23 mouse cellular contexts compared by ENCODE assay signal in genomic region chr12:107778046-107778445, GRCm38 (mm10).
"Had no signal": no experiment of that assay in that cellular context is flagged by ENCODE, and none has a peak within 500 bp of the region (broad histone marks: within the 10 kb centered on the region; RNA-seq: fewer than 3 reads in every experiment).

No protein-coding gene starts in this region.

- H3K4me3 ChIP-seq: left cerebral cortex, adult 2 months; limb, embryonic 13.5 days; liver, embryonic 12.5 days; liver, embryonic 15.5 days; lung, embryonic 15.5 days; megakaryocyte, embryonic 14.5 days; midbrain, embryonic 10.5 days; myocyte; neural tube, embryonic 13.5 days; stomach, embryonic 15.5 days had no signal

- H3K27ac ChIP-seq: kidney, postnatal 0 days; left cerebral cortex, adult 2 months; limb, embryonic 13.5 days; liver, embryonic 12.5 days; liver, embryonic 15.5 days; lung, embryonic 15.5 days; midbrain, embryonic 10.5 days; neural tube, embryonic 13.5 days; stomach, embryonic 15.5 days had no signal

- H3K4me2 ChIP-seq: limb, embryonic 13.5 days; liver, embryonic 12.5 days; liver, embryonic 15.5 days; lung, embryonic 15.5 days; neural tube, embryonic 13.5 days; stomach, embryonic 15.5 days had no signal

- H3K9ac ChIP-seq: limb, embryonic 13.5 days; liver, embryonic 12.5 days; liver, embryonic 15.5 days; lung, embryonic 15.5 days; neural tube, embryonic 13.5 days; stomach, embryonic 15.5 days had no signal

- H3K27me3 ChIP-seq: limb, embryonic 13.5 days; liver, embryonic 12.5 days; liver, embryonic 15.5 days; lung, embryonic 15.5 days; megakaryocyte, embryonic 14.5 days; neural tube, embryonic 13.5 days; stomach, embryonic 15.5 days had no signal

- ATAC-seq: intestine, postnatal 0 days; liver, embryonic 12.5 days; midbrain, embryonic 16.5 days had no signal

- H3K4me1 ChIP-seq: limb, embryonic 13.5 days; liver, embryonic 12.5 days; liver, embryonic 15.5 days; lung, embryonic 15.5 days; megakaryocyte, embryonic 14.5 days; neural tube, embryonic 13.5 days; stomach, embryonic 15.5 days had no signal

- H3K36me3 ChIP-seq: limb, embryonic 13.5 days; liver, embryonic 12.5 days; liver, embryonic 15.5 days; lung, embryonic 15.5 days; midbrain, embryonic 10.5 days; neural tube, embryonic 13.5 days; stomach, embryonic 15.5 days had no signal

- DNase-seq: kidney, adult 2 months; kidney, postnatal 25 days; liver; lung, adult 18-20 months; lung, postnatal 10 days; lung, postnatal 36 days; retina, postnatal 1 day; right cerebral cortex, postnatal 25 days; spleen, adult 18-20 months; thymus, postnatal 25 days had no signal

- H3K9me3 ChIP-seq: liver, embryonic 15.5 days; lung, embryonic 15.5 days; neural tube, embryonic 13.5 days; stomach, embryonic 15.5 days had no signal
